Comparison of ENCODE assay signal across 9 mouse cellular contexts in the genomic region with DNA sequence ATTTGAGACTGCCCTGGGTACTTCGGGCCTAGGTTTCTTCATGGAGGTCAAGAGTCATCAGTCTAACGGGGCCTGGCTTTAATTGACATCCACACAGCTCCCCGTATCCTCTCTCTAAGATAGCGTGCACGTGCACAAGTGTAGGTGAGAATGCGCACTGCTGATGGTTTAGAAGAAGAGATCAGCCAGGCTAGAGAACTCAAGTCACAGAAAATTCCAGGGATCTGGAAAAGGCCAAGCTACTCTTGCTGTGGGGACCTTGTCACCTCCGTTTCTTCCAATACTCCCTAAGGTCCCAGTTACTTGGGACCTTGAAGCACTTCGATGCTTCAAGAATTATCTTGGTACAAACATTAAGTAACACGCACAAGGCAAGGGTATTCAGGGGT. TPM values are rescaled to one million over a fixed set of nuclear protein-coding genes. Genes with fewer than 3 reads are reported as not detected.
DNase-seq lines count a peak whose midpoint lies in the region; ATAC-seq and TF ChIP-seq lines count a peak whose summit lies in the region.
"Had no signal": no experiment of that assay in that cellular context is flagged by ENCODE, and none has a peak within 500 bp of the region (broad histone marks: within the 10 kb centered on the region; RNA-seq: fewer than 3 reads in every experiment).

No protein-coding gene starts in this region.

- DNase-seq in left cerebral cortex, adult 2 months (ENCODE audit: extremely low spot score in 1 of 2, low spot score in 2 of 2): no peak
- DNase-seq in left cerebral cortex, adult 11 months (ENCODE audit: low spot score): no peak
- no peak for DNase-seq in hindbrain, embryonic 14.5 days (ENCODE audit: low spot score)
- no peak for DNase-seq in lung, postnatal 36 days
- DNase-seq in frontal cortex, postnatal 25 days (ENCODE audit: low spot score in 2 of 2): no peak
- no peak for DNase-seq in testis, postnatal 14 days (ENCODE audit: low spot score)

- H3K9ac ChIP-seq in embryonic facial prominence, embryonic 15.5 days: no peak overlapping the region
- peak overlapping the region; percentile 99 for H3K9ac ChIP-seq in hindbrain, embryonic 14.5 days
- H3K9ac ChIP-seq in midbrain, embryonic 16.5 days (ENCODE audit: low read depth, low read length): no peak overlapping the region; the same call in 1 of the 2 replicates
- H3K9ac ChIP-seq: limb, embryonic 15.5 days had no signal

- no peaks in the 10 kb centered on the region for H3K27me3 ChIP-seq in embryonic facial prominence, embryonic 15.5 days
- H3K27me3 ChIP-seq in hindbrain, embryonic 14.5 days (ENCODE audit: control insufficient read depth, insufficient read depth, low read length): no peaks in the 10 kb centered on the region
- no peaks in the 10 kb centered on the region for H3K27me3 ChIP-seq in midbrain, embryonic 16.5 days (ENCODE audit: control insufficient read depth, insufficient read depth, low read depth, low read length)

- peaks cover 43% of the 10 kb centered on the region for H3K4me1 ChIP-seq in embryonic facial prominence, embryonic 15.5 days
- H3K4me1 ChIP-seq in hindbrain, embryonic 14.5 days (replicated peaks; ENCODE audit: control insufficient read depth, insufficient read depth, low read length): peaks cover 38% of the 10 kb centered on the region
- H3K4me1 ChIP-seq in midbrain, embryonic 16.5 days (ENCODE audit: control insufficient read depth, insufficient read depth, low read length): peaks cover 33% of the 10 kb centered on the region

- H3K36me3 ChIP-seq in embryonic facial prominence, embryonic 15.5 days: no peaks in the 10 kb centered on the region
- no peaks in the 10 kb centered on the region for H3K36me3 ChIP-seq in hindbrain, embryonic 14.5 days (replicated peaks; ENCODE audit: control insufficient read depth, insufficient read depth)
- H3K36me3 ChIP-seq in midbrain, embryonic 16.5 days (ENCODE audit: control insufficient read depth, insufficient read depth, low read length): no peaks in the 10 kb centered on the region
- H3K36me3 ChIP-seq: limb, embryonic 15.5 days had no signal

- H3K9me3 ChIP-seq in embryonic facial prominence, embryonic 15.5 days (replicated peaks): no peaks in the 10 kb centered on the region
- no peaks in the 10 kb centered on the region for H3K9me3 ChIP-seq in hindbrain, embryonic 14.5 days (ENCODE audit: control insufficient read depth, low read length)
- H3K9me3 ChIP-seq in midbrain, embryonic 16.5 days (replicated peaks; ENCODE audit: control insufficient read depth, low read length, poor library complexity, severe bottlenecking): no peaks in the 10 kb centered on the region
- H3K9me3 ChIP-seq: limb, embryonic 15.5 days had no signal

- intact Hi-C loops in left cerebral cortex, adult 2 months (cut with DNase I): no loop called here

- no peak for TF ChIP-seq CTCF in left cerebral cortex, adult 2 months (IDR thresholded peaks at IDR 0.05)

- 0 out of 2 replicates have a peak overlapping the region, but pooled peaks have one; percentile 2 for H3K4me3 ChIP-seq in left cerebral cortex, adult 2 months
- H3K4me3 ChIP-seq in embryonic facial prominence, embryonic 15.5 days (replicated peaks): peak overlapping the region; percentile 63; the same call in 1 of the 2 replicates
- H3K4me3 ChIP-seq in hindbrain, embryonic 14.5 days (replicated peaks; ENCODE audit: low read length): peak overlapping the region; percentile 93
- H3K4me3 ChIP-seq in midbrain, embryonic 16.5 days (ENCODE audit: low read depth, low read length): peak overlapping the region; percentile 91

- H3K27ac ChIP-seq in left cerebral cortex, adult 2 months: no peak overlapping the region
- H3K27ac ChIP-seq in embryonic facial prominence, embryonic 15.5 days (replicated peaks): no peak overlapping the region
- peak overlapping the region; percentile 99 for H3K27ac ChIP-seq in hindbrain, embryonic 14.5 days
- H3K27ac ChIP-seq in midbrain, embryonic 16.5 days (ENCODE audit: low read length): peak overlapping the region; percentile 96
- H3K27ac ChIP-seq: limb, embryonic 15.5 days had no signal

- WGBS in embryonic facial prominence, embryonic 15.5 days: 72% methylated on average over 9 of the region's 9 CpGs
- 75% methylated on average over 9 of the region's 9 CpGs for WGBS in hindbrain, embryonic 14.5 days
- 76% methylated on average over 9 of the region's 9 CpGs for WGBS in midbrain, embryonic 16.5 days

- ATAC-seq in embryonic facial prominence, embryonic 15.5 days (ENCODE audit: insufficient number of reproducible peaks, low FRiP score, low TSS enrichment, low read depth): no peak
- no peak for ATAC-seq in hindbrain, embryonic 14.5 days (ENCODE audit: low FRiP score)
- no peak for ATAC-seq in midbrain, embryonic 16.5 days

- peak overlapping the region; percentile 94 for H3K4me2 ChIP-seq in embryonic facial prominence, embryonic 15.5 days (replicated peaks)
- H3K4me2 ChIP-seq in hindbrain, embryonic 14.5 days (replicated peaks): peak overlapping the region; percentile 96
- peak overlapping the region; percentile 80 for H3K4me2 ChIP-seq in midbrain, embryonic 16.5 days (ENCODE audit: low read length)

RNA-seq across cellular contexts. Expression of gene Nfil3, which starts 3.7 kb away (rescaled TPM):
- 10 to 100 TPM; 17.7 to 28.2 TPM for total RNA-seq in left cerebral cortex, adult 2 months (2021)
- polyA plus RNA-seq in embryonic facial prominence, embryonic 15.5 days (2015; fragmentation: Nextera tagmentation; extraction: Ambion mirVana): 42.2 and 43.5 TPM in 2 replicates
- 45.2 and 45.6 TPM in 2 replicates for polyA plus RNA-seq in hindbrain, embryonic 14.5 days (2014; fragmentation: Nextera tagmentation; extraction: Ambion mirVana)
- 46.5 and 47.0 TPM in 2 replicates for polyA plus RNA-seq in midbrain, embryonic 16.5 days (2015; fragmentation: Nextera tagmentation; extraction: Ambion mirVana)

RNA-seq across cellular contexts. Expression of gene Auh, which starts 47.7 kb away (rescaled TPM):
- 10 to 100 TPM; 92.3 to 99.0 TPM for total RNA-seq in left cerebral cortex, adult 2 months (2021)
- polyA plus RNA-seq in embryonic facial prominence, embryonic 15.5 days (2015; fragmentation: Nextera tagmentation; extraction: Ambion mirVana): 46.5 and 48.2 TPM in 2 replicates
- polyA plus RNA-seq in hindbrain, embryonic 14.5 days (2014; fragmentation: Nextera tagmentation; extraction: Ambion mirVana): 57.6 and 62.4 TPM in 2 replicates
- polyA plus RNA-seq in midbrain, embryonic 16.5 days (2015; fragmentation: Nextera tagmentation; extraction: Ambion mirVana): 59.6 and 60.2 TPM in 2 replicates

Comparison
In these comparisons a context has a peak if more than half of its experiments do, and no peak if none do; other contexts are left out.
1. H3K27ac ChIP-seq: peak in hindbrain, embryonic 14.5 days (single experiment) and midbrain, embryonic 16.5 days (single experiment); none in left cerebral cortex, adult 2 months (single experiment) and embryonic facial prominence, embryonic 15.5 days (single experiment).
2. H3K4me3 ChIP-seq: peak in every context shown above with its lines; median percentile 93 in hindbrain, embryonic 14.5 days; 91 in midbrain, embryonic 16.5 days; 63 in embryonic facial prominence, embryonic 15.5 days; 2 in left cerebral cortex, adult 2 months.
3. Peak in every context shown above with its lines, with median percentiles within 50 percentile points of each other: H3K4me2 ChIP-seq.